Mouse (Mus musculus): ENCODE measurements around the gene Lalba.

GRCm38 (mm10) chr15:98512232-98512631, 29.7 kb upstream of the Lalba start:
- TF ChIP-seq CTCF (conservative IDR thresholded peaks at IDR 0.05; ENCODE audit: low read length) (no peak), NANOG (IDR thresholded peaks at IDR 0.05; ENCODE audit: borderline replicate concordance, low read length) (no peak)

All from E14TG2a.4 (cell line).